Mouse (Mus musculus) MEL (cell line): ENCODE measurements around the gene Olfr837. TPM values are rescaled to one million over a fixed set of nuclear protein-coding genes. Genes with fewer than 3 reads are reported as not detected.

ENCODE experiments used
- polyA plus RNA-seq, 2 experiments: library from polyadenylated mRNA; stranded (reverse) in 1 of 2; unstranded in 1 of 2; fragments of >175 nt in 1 of 2; fragments of >200 nt in 1 of 2; gene quantifications; 2 replicates each; pipeline versions ENCODE4 v1.2.1 to v1.2.4; 2012; ENCODE audit warnings: low replicate concordance in 2 of 2, low read depth in 1 of 2; ENCODE audit not compliant: insufficient read length in 2 of 2, insufficient read depth in 1 of 2, missing spikeins in 1 of 2
- total RNA-seq: library from RNA; depleted of rRNA; stranded (reverse); fragments of 300-350 nt; gene quantifications from 2 replicates; pipeline ENCODE4 v1.2.3, GENCODE M21; 2012; rRNA removed

The Olfr837 gene
- total and polyA plus RNA-seq, 3 experiments = not detected

Other genes starting within 250 kb of the Olfr837 start
- gene Olfr832, start 199.2 kb upstream of the Olfr837 start, total RNA-seq = not detected in 2 replicates
- not detected for gene Olfr832, start 199.2 kb upstream of the Olfr837 start, polyA plus RNA-seq
- not detected in 2 replicates for gene Olfr834, start 148.3 kb upstream of the Olfr837 start, total RNA-seq
- not detected for gene Olfr834, start 148.3 kb upstream of the Olfr837 start, polyA plus RNA-seq
- gene Olfr835, start 103.6 kb upstream of the Olfr837 start, total RNA-seq = not detected in 2 replicates
- not detected for gene Olfr835, start 103.6 kb upstream of the Olfr837 start, polyA plus RNA-seq
- gene Olfr836, start 15.9 kb upstream of the Olfr837 start, total RNA-seq = 0.03 TPM in 1 of 2 replicates, not detected in the other
- gene Olfr836, start 15.9 kb upstream of the Olfr837 start, polyA plus RNA-seq = not detected
- gene Olfr839-ps1, start 41.0 kb downstream of the Olfr837 start, total RNA-seq = not detected in 2 replicates
- gene Olfr839-ps1, start 41.0 kb downstream of the Olfr837 start, polyA plus RNA-seq = not detected
- not detected in 2 replicates for gene Olfr843, start 115.7 kb downstream of the Olfr837 start, total RNA-seq
- not detected for gene Olfr843, start 115.7 kb downstream of the Olfr837 start, polyA plus RNA-seq
- not detected in 2 replicates for gene Olfr844, start 180.0 kb downstream of the Olfr837 start, total RNA-seq
- not detected for gene Olfr844, start 180.0 kb downstream of the Olfr837 start, polyA plus RNA-seq
- not detected in 2 replicates for gene Olfr845, start 200.1 kb downstream of the Olfr837 start, total RNA-seq
- gene Olfr845, start 200.1 kb downstream of the Olfr837 start, polyA plus RNA-seq = not detected
- gene Olfr846, start 227.7 kb downstream of the Olfr837 start, total RNA-seq = not detected in 2 replicates
- not detected for gene Olfr846, start 227.7 kb downstream of the Olfr837 start, polyA plus RNA-seq
- not detected in 2 replicates for gene Olfr847, start 242.4 kb downstream of the Olfr837 start, total RNA-seq
- gene Olfr847, start 242.4 kb downstream of the Olfr837 start, polyA plus RNA-seq = not detected